Mouse (Mus musculus) limb, embryonic 12.5 days (tissue): ENCODE measurements at regions not wholly inside any gene's neighbourhood (a gene's known extent, or its start where the extent isn't known, plus 50 kb on each side); places are given as distances from the start of the nearest gene placed in this dataset.

Experiments used
- ATAC-seq: fragments of 200-750 bp; cut with Nextera tagmentation; 2 replicates; pipeline ENCODE4 v1.8.0; 2017; ENCODE audit warnings: low read depth, moderate TSS enrichment; ENCODE audit not compliant: insufficient number of reproducible peaks, insufficient read depth, low FRiP score, low TSS enrichment
- H3K27ac ChIP-seq: fragments of 300-500 bp; sonication (generic); 2 replicates; pipeline ENCODE4 v1.5.1; 2016; ENCODE audit warnings: mild to moderate bottlenecking, moderate library complexity
- H3K27me3 ChIP-seq: fragments of 300-500 bp; sonication (generic); 2 replicates; pipeline ENCODE4 v1.6.1; 2016; ENCODE audit warnings: mild to moderate bottlenecking, moderate library complexity
- H3K36me3 ChIP-seq: fragments of 300-500 bp; sonication (generic); 2 replicates; pipeline ENCODE4 v1.6.1; 2016; ENCODE audit warnings: mild to moderate bottlenecking, moderate library complexity
- H3K4me1 ChIP-seq: fragments of 300-500 bp; sonication (generic); replicated peaks from 2 replicates; pipeline ENCODE4 v1.6.1; 2016
- H3K4me2 ChIP-seq: fragments of 300-500 bp; sonication (generic); 2 replicates; pipeline ENCODE4 v1.6.1; 2016; ENCODE audit warnings: mild to moderate bottlenecking, moderate library complexity
- H3K4me3 ChIP-seq: fragments of 300-500 bp; sonication (generic); replicated peaks from 2 replicates; pipeline ENCODE4 v1.5.1; 2016; ENCODE audit warnings: mild to moderate bottlenecking
- H3K9ac ChIP-seq: fragments of 300-500 bp; sonication (generic); replicated peaks from 2 replicates; pipeline ENCODE4 v1.6.1; 2016; ENCODE audit warnings: mild to moderate bottlenecking, moderate library complexity
- H3K9me3 ChIP-seq: fragments of 300-500 bp; sonication (generic); 2 replicates; pipeline ENCODE4 v1.6.1; 2016; ENCODE audit warnings: mild to moderate bottlenecking, moderate library complexity
- WGBS: fragments of 180-500 bp; shearing (Covaris S2); methylation state at CpG from one replicate; pipeline ENCODE4 v1.1.7; 2016; 5-methylcytosine and 5-hydroxymethylcytosine counted together

- Histone ChIP-seq H3K27ac (no peak overlapping the region), H3K27me3 (no peaks in the 10 kb centered on the region), H3K4me3 (no peak overlapping the region), H3K9ac (no peak overlapping the region), H3K4me1 (no peaks in the 10 kb centered on the region), H3K36me3 (no peaks in the 10 kb centered on the region), H3K9me3 (no peaks in the 10 kb centered on the region), H3K4me2 (no peak overlapping the region)
- ATAC-seq = no peak
- 79% methylated on average over 2 of the region's 2 CpGs for WGBS
These were observed 189.4 kb downstream of the Map2k6 start for GRCm38 (mm10) chr11:110588280-110588679.

- Histone ChIP-seq H3K9me3 (no peaks in the 10 kb centered on the region), H3K4me1 (no peaks in the 10 kb centered on the region), H3K4me3 (no peak overlapping the region), H3K4me2 (no peak overlapping the region), H3K9ac (no peak overlapping the region), H3K36me3 (no peaks in the 10 kb centered on the region), H3K27me3 (no peaks in the 10 kb centered on the region), H3K27ac (no peak overlapping the region)
- WGBS = 76% methylated on average over 7 of the region's 7 CpGs
- ATAC-seq = no peak
These were observed 196.4 kb downstream of the Map2k6 start for GRCm38 (mm10) chr11:110595266-110595862.

GRCm38 (mm10) chr11:110605041-110605882 is 206.3 kb downstream of the Map2k6 start:
- WGBS = 71% methylated on average over 10 of the region's 10 CpGs
- ATAC-seq = no peak
- Histone ChIP-seq H3K27ac (no peak overlapping the region), H3K9me3 (no peaks in the 10 kb centered on the region), H3K27me3 (no peaks in the 10 kb centered on the region), H3K4me1 (no peaks in the 10 kb centered on the region), H3K9ac (no peak overlapping the region), H3K36me3 (no peaks in the 10 kb centered on the region), H3K4me3 (no peak overlapping the region), H3K4me2 (no peak overlapping the region)

GRCm38 (mm10) chr11:110609276-110609675 is 210.4 kb downstream of the Map2k6 start:
- WGBS = 92% methylated on average over 2 of the region's 2 CpGs
- Histone ChIP-seq H3K4me3 (no peak overlapping the region), H3K36me3 (no peaks in the 10 kb centered on the region), H3K27ac (no peak overlapping the region), H3K4me1 (no peaks in the 10 kb centered on the region), H3K9me3 (no peaks in the 10 kb centered on the region), H3K9ac (no peak overlapping the region), H3K4me2 (no peak overlapping the region), H3K27me3 (no peaks in the 10 kb centered on the region)
- no peak for ATAC-seq

- Histone ChIP-seq H3K4me1 (no peaks in the 10 kb centered on the region), H3K4me2 (no peak overlapping the region), H3K36me3 (no peaks in the 10 kb centered on the region), H3K4me3 (no peak overlapping the region), H3K27me3 (no peaks in the 10 kb centered on the region), H3K27ac (no peak overlapping the region), H3K9ac (no peak overlapping the region), H3K9me3 (no peaks in the 10 kb centered on the region)
- ATAC-seq = no peak
- 78% methylated on average over 7 of the region's 7 CpGs for WGBS
These were observed 211.9 kb downstream of the Map2k6 start for GRCm38 (mm10) chr11:110610831-110611230.

GRCm38 (mm10) chr11:110632001-110632400 is 233.1 kb downstream of the Map2k6 start:
- no peak overlapping the region for H3K4me2 ChIP-seq
- ATAC-seq = no peak
- no peak overlapping the region for H3K27ac ChIP-seq
- H3K36me3 ChIP-seq = no peaks in the 10 kb centered on the region
- no peak overlapping the region for H3K4me3 ChIP-seq
- peaks cover 7% of the 10 kb centered on the region; the same call in 1 of the 2 replicates for H3K4me1 ChIP-seq
- H3K27me3 ChIP-seq = no peaks in the 10 kb centered on the region
- WGBS = 68% methylated on average over 6 of the region's 6 CpGs
- H3K9me3 ChIP-seq = no peaks in the 10 kb centered on the region
- no peak overlapping the region for H3K9ac ChIP-seq

- ATAC-seq = no peak
- WGBS = 78% methylated on average over 5 of the region's 5 CpGs
- H3K36me3 ChIP-seq = no peaks in the 10 kb centered on the region
- no peaks in the 10 kb centered on the region for H3K27me3 ChIP-seq
- peaks cover 7% of the 10 kb centered on the region; the same call in 1 of the 2 replicates for H3K4me1 ChIP-seq
- H3K4me2 ChIP-seq = no peak overlapping the region
- no peaks in the 10 kb centered on the region for H3K9me3 ChIP-seq
- no peak overlapping the region for H3K27ac ChIP-seq
- no peak overlapping the region for H3K4me3 ChIP-seq
- H3K9ac ChIP-seq = no peak overlapping the region
These were observed 234.4 kb downstream of the Map2k6 start for GRCm38 (mm10) chr11:110633351-110633750.

GRCm38 (mm10) chr11:110642485-110642884 is 243.6 kb downstream of the Map2k6 start:
- Histone ChIP-seq H3K9me3 (no peaks in the 10 kb centered on the region), H3K4me1 (no peaks in the 10 kb centered on the region), H3K36me3 (no peaks in the 10 kb centered on the region), H3K4me2 (no peak overlapping the region), H3K27me3 (no peaks in the 10 kb centered on the region), H3K9ac (no peak overlapping the region), H3K4me3 (no peak overlapping the region), H3K27ac (no peak overlapping the region)
- 80% methylated on average over 13 of the region's 13 CpGs for WGBS
- no peak for ATAC-seq

- no peaks in the 10 kb centered on the region for H3K9me3 ChIP-seq
- no peaks in the 10 kb centered on the region for H3K27me3 ChIP-seq
- no peaks in the 10 kb centered on the region for H3K36me3 ChIP-seq
- no peak overlapping the region for H3K4me2 ChIP-seq
- WGBS = 16% methylated on average over 7 of the region's 7 CpGs
- no peak overlapping the region for H3K9ac ChIP-seq
- H3K4me1 ChIP-seq = peaks cover 38% of the 10 kb centered on the region
- peak; percentile 89 for ATAC-seq
- H3K27ac ChIP-seq = peak overlapping the region; percentile 73
- no peak overlapping the region for H3K4me3 ChIP-seq
These were observed 250.8 kb downstream of the Map2k6 start for GRCm38 (mm10) chr11:110649575-110650210.

GRCm38 (mm10) chr11:110652068-110652467 is 253.1 kb downstream of the Map2k6 start:
- Histone ChIP-seq H3K4me1 (peaks cover 38% of the 10 kb centered on the region), H3K36me3 (no peaks in the 10 kb centered on the region), H3K9me3 (no peaks in the 10 kb centered on the region), H3K4me2 (no peak overlapping the region), H3K27me3 (no peaks in the 10 kb centered on the region), H3K4me3 (no peak overlapping the region), H3K9ac (no peak overlapping the region), H3K27ac (peak overlapping the region; percentile 9; the same call in 1 of the 2 replicates)
- ATAC-seq = no peak
- 55% methylated on average over 3 of the region's 3 CpGs for WGBS

GRCm38 (mm10) chr11:110656524-110657156 is 257.7 kb downstream of the Map2k6 start:
- Histone ChIP-seq H3K4me2 (no peak overlapping the region), H3K9ac (no peak overlapping the region), H3K4me3 (no peak overlapping the region), H3K9me3 (no peaks in the 10 kb centered on the region), H3K27ac (no peak overlapping the region), H3K27me3 (no peaks in the 10 kb centered on the region), H3K4me1 (peaks cover 27% of the 10 kb centered on the region), H3K36me3 (no peaks in the 10 kb centered on the region)
- ATAC-seq = no peak
- 84% methylated on average over 11 of the region's 11 CpGs for WGBS
